Mouse (Mus musculus): Measurements from ENCODE around the gene Brms1l.

- no peak for TF ChIP-seq CTCF (conservative IDR thresholded peaks at IDR 0.05; ENCODE audit: low read length)
- no peak for TF ChIP-seq POU5F1 (IDR thresholded peaks at IDR 0.05; ENCODE audit: borderline replicate concordance, low read length)
These were observed 1.2 kb upstream of the Brms1l start for GRCm38 (mm10) chr12:55834891-55835290.
